Comparison of ENCODE assay signal across 8 mouse cellular contexts in genomic region chr5:76973488-76973887, GRCm38 (mm10). TPM values are rescaled to one million over a fixed set of nuclear protein-coding genes. Genes with fewer than 3 reads are reported as not detected.
DNase-seq lines count a peak whose midpoint lies in the region; ATAC-seq and TF ChIP-seq lines count a peak whose summit lies in the region.

No protein-coding gene starts in this region.

- H3K27ac ChIP-seq in kidney, postnatal 0 days: no peak overlapping the region
- no peak overlapping the region for H3K27ac ChIP-seq in embryonic facial prominence, embryonic 14.5 days (replicated peaks; ENCODE audit: low read depth, low read length)
- no peak overlapping the region for H3K27ac ChIP-seq in intestine, postnatal 0 days (ENCODE audit: low read depth, low read length)

- no peak for DNase-seq in kidney, postnatal 0 days (ENCODE audit: low spot score)
- DNase-seq in kidney, adult 11 months: no peak
- no peak for DNase-seq in embryonic facial prominence, embryonic 14.5 days (ENCODE audit: low spot score)
- DNase-seq in left cerebral cortex, adult 9 months (ENCODE audit: low spot score in 2 of 2): no peak
- no peak for DNase-seq in testis, postnatal 10 days (ENCODE audit: low spot score)
- no peak for DNase-seq in gastrocnemius, adult 18-20 months (ENCODE audit: low spot score)

- H3K9me3 ChIP-seq in kidney, postnatal 0 days (replicated peaks; ENCODE audit: low read length): no peaks in the 10 kb centered on the region
- no peaks in the 10 kb centered on the region for H3K9me3 ChIP-seq in embryonic facial prominence, embryonic 14.5 days (ENCODE audit: control insufficient read depth, low read length)
- no peaks in the 10 kb centered on the region for H3K9me3 ChIP-seq in intestine, postnatal 0 days (ENCODE audit: control insufficient read depth)

- H3K79me2 ChIP-seq in myocyte (ENCODE audit: control insufficient read depth, insufficient read depth): peaks cover 27% of the 10 kb centered on the region

- H3K36me3 ChIP-seq in kidney, postnatal 0 days (ENCODE audit: insufficient read depth, low read length): peaks cover 8% of the 10 kb centered on the region; the same call in 1 of the 2 replicates
- peaks cover 35% of the 10 kb centered on the region for H3K36me3 ChIP-seq in embryonic facial prominence, embryonic 14.5 days (ENCODE audit: control insufficient read depth, insufficient read depth, low read length)
- H3K36me3 ChIP-seq in intestine, postnatal 0 days (ENCODE audit: control insufficient read depth, insufficient read depth): peaks cover 13% of the 10 kb centered on the region
- H3K36me3 ChIP-seq in myocyte (ENCODE audit: control insufficient read depth, insufficient read depth): peaks cover 18% of the 10 kb centered on the region

- H3K4me2 ChIP-seq in kidney, postnatal 0 days (ENCODE audit: low read length): peak overlapping the region; percentile 88
- H3K4me2 ChIP-seq in embryonic facial prominence, embryonic 14.5 days (ENCODE audit: low read depth, low read length): peak overlapping the region; percentile 89
- H3K4me2 ChIP-seq in intestine, postnatal 0 days (replicated peaks; ENCODE audit: low read depth): peak overlapping the region; percentile 89
- H3K4me2 ChIP-seq in myocyte (ENCODE audit: low read depth): peak overlapping the region; percentile 85

- H3ac ChIP-seq in myocyte (ENCODE audit: control insufficient read depth, insufficient read length): no peak overlapping the region

- no peak for TF ChIP-seq CTCF in kidney, postnatal 0 days (IDR thresholded peaks at IDR 0.05; ENCODE audit: low read depth)
- TF ChIP-seq CTCF in intestine, postnatal 0 days (IDR thresholded peaks at IDR 0.05; ENCODE audit: low read depth): no peak

- no peaks in the 10 kb centered on the region for H3K27me3 ChIP-seq in kidney, postnatal 0 days (ENCODE audit: insufficient read depth, low read length)
- no peaks in the 10 kb centered on the region for H3K27me3 ChIP-seq in embryonic facial prominence, embryonic 14.5 days (replicated peaks; ENCODE audit: control insufficient read depth, insufficient read depth, low read length)
- H3K27me3 ChIP-seq in intestine, postnatal 0 days (replicated peaks; ENCODE audit: control insufficient read depth, insufficient read depth, low read length): no peaks in the 10 kb centered on the region
- no peaks in the 10 kb centered on the region for H3K27me3 ChIP-seq in myocyte (ENCODE audit: control insufficient read depth, insufficient read depth, insufficient read length)

- H3K4me3 ChIP-seq in kidney, postnatal 0 days (replicated peaks; ENCODE audit: low read depth, low read length): peak overlapping the region; percentile 87
- H3K4me3 ChIP-seq in embryonic facial prominence, embryonic 14.5 days (ENCODE audit: low read depth, low read length): peak overlapping the region; percentile 89
- H3K4me3 ChIP-seq in intestine, postnatal 0 days (ENCODE audit: low read depth, low read length): peak overlapping the region; percentile 94
- H3K4me3 ChIP-seq in myocyte: peak overlapping the region; percentile 99

- TF ChIP-seq POLR2A in myocyte (IDR thresholded peaks at IDR 0.05; ENCODE audit: insufficient read length, low read depth): no peak

- peak overlapping the region; percentile 86 for H3K9ac ChIP-seq in kidney, postnatal 0 days (ENCODE audit: low read depth, low read length)
- H3K9ac ChIP-seq in embryonic facial prominence, embryonic 14.5 days (ENCODE audit: low read depth, low read length): peak overlapping the region; percentile 91; the same call in 1 of the 2 replicates
- peak overlapping the region; percentile 79; the same call in 1 of the 2 replicates for H3K9ac ChIP-seq in intestine, postnatal 0 days (ENCODE audit: low read depth, low read length)

- H3K4me1 ChIP-seq in kidney, postnatal 0 days (replicated peaks; ENCODE audit: insufficient read depth, low read length): peaks cover 13% of the 10 kb centered on the region; the same call in 1 of the 2 replicates
- peaks cover 5% of the 10 kb centered on the region for H3K4me1 ChIP-seq in embryonic facial prominence, embryonic 14.5 days (ENCODE audit: control insufficient read depth, insufficient read depth, low read length)
- H3K4me1 ChIP-seq in intestine, postnatal 0 days (replicated peaks; ENCODE audit: control insufficient read depth, insufficient read depth, low read length): no peaks in the 10 kb centered on the region

- WGBS in kidney, postnatal 0 days: 65% methylated on average over 3 of the region's 3 CpGs
- WGBS in embryonic facial prominence, embryonic 14.5 days: 62% methylated on average over 3 of the region's 3 CpGs
- WGBS in intestine, postnatal 0 days: 50% methylated on average over 3 of the region's 3 CpGs

- no peak for ATAC-seq in kidney, postnatal 0 days (replicated peaks; ENCODE audit: low FRiP score, low read depth)
- no peak for ATAC-seq in embryonic facial prominence, embryonic 14.5 days (ENCODE audit: low read depth)
- no peak for ATAC-seq in intestine, postnatal 0 days

TF ChIP-seq in myocyte, 11 proteins besides CTCF, POLR2A, EP300 and RAD21:
- TF ChIP-seq TCF12 (IDR thresholded peaks at IDR 0.05; ENCODE audit: insufficient read depth, poor library complexity, severe bottlenecking) (no peak), POLR2AphosphoS2 (IDR thresholded peaks at IDR 0.05; ENCODE audit: insufficient read length, low read depth) (no peak), MYOG (IDR thresholded peaks at IDR 0.05; ENCODE audit: control insufficient read depth in 1 of 3, insufficient read depth in 1 of 3, insufficient read length in 2 of 3, low read depth in 2 of 3) (no peak), TCF3 (IDR thresholded peaks at IDR 0.05; ENCODE audit: insufficient read length, low read depth) (no peak), MYOD1 (IDR thresholded peaks at IDR 0.05; ENCODE audit: control insufficient read depth in 1 of 3, insufficient read length in 2 of 3, low read depth in 2 of 3) (no peak), CEBPB (IDR thresholded peaks at IDR 0.05; ENCODE audit: insufficient read depth, poor library complexity, severe bottlenecking) (no peak), REST (IDR thresholded peaks at IDR 0.05; ENCODE audit: insufficient read depth, insufficient read length) (no peak), MAX (IDR thresholded peaks at IDR 0.05; ENCODE audit: low read depth) (no peak), SRF (IDR thresholded peaks at IDR 0.05; ENCODE audit: control insufficient read depth, insufficient read length, low read depth) (no peak), E2F4 (IDR thresholded peaks at IDR 0.05; ENCODE audit: insufficient read depth) (no peak), USF1 (IDR thresholded peaks at IDR 0.05; ENCODE audit: low read depth) (no peak)

RNA-seq across cellular contexts. Expression of gene Srp72, which starts 1.0 kb away (rescaled TPM):
- polyA plus RNA-seq in kidney, postnatal 0 days (2015; fragmentation: Nextera tagmentation; extraction: Ambion mirVana): 70.0 and 79.5 TPM in 2 replicates
- 96.9 and 107 TPM in 2 replicates for polyA plus RNA-seq in embryonic facial prominence, embryonic 14.5 days (2014; fragmentation: Nextera tagmentation; extraction: Ambion mirVana)
- polyA plus RNA-seq in intestine, postnatal 0 days (2015; fragmentation: Nextera tagmentation; extraction: Ambion mirVana): 36.9 and 41.4 TPM in 2 replicates
- polyA plus RNA-seq in myocyte (2012; fragmentation: generic; extraction: Trizol): 54.2 TPM
- 10 to 100 TPM; 42.6 to 50.3 TPM for total RNA-seq in gastrocnemius, adult 18-20 months (2021)

RNA-seq across cellular contexts. Expression of gene Ppat, which starts 22.1 kb away (rescaled TPM):
- 35.9 and 37.6 TPM in 2 replicates for polyA plus RNA-seq in kidney, postnatal 0 days (2015; fragmentation: Nextera tagmentation; extraction: Ambion mirVana)
- polyA plus RNA-seq in embryonic facial prominence, embryonic 14.5 days (2014; fragmentation: Nextera tagmentation; extraction: Ambion mirVana): 23.1 and 26.5 TPM in 2 replicates
- polyA plus RNA-seq in intestine, postnatal 0 days (2015; fragmentation: Nextera tagmentation; extraction: Ambion mirVana): 6.5 and 7.3 TPM in 2 replicates
- 6.9 TPM for polyA plus RNA-seq in myocyte (2012; fragmentation: generic; extraction: Trizol)
- total RNA-seq in gastrocnemius, adult 18-20 months (2021): 10 to 100 TPM; 21.5 to 23.7 TPM

RNA-seq across cellular contexts. Expression of gene Paics, which starts 22.4 kb away (rescaled TPM):
- polyA plus RNA-seq in kidney, postnatal 0 days (2015; fragmentation: Nextera tagmentation; extraction: Ambion mirVana): 252 and 279 TPM in 2 replicates
- 228 and 252 TPM in 2 replicates for polyA plus RNA-seq in embryonic facial prominence, embryonic 14.5 days (2014; fragmentation: Nextera tagmentation; extraction: Ambion mirVana)
- 44.3 and 44.9 TPM in 2 replicates for polyA plus RNA-seq in intestine, postnatal 0 days (2015; fragmentation: Nextera tagmentation; extraction: Ambion mirVana)
- polyA plus RNA-seq in myocyte (2012; fragmentation: generic; extraction: Trizol): 69.9 TPM
- 100 to 1,000 TPM; 135 to 144 TPM for total RNA-seq in gastrocnemius, adult 18-20 months (2021)

RNA-seq across cellular contexts. Expression of gene Arl9, which starts 30.4 kb away (rescaled TPM):
- polyA plus RNA-seq in kidney, postnatal 0 days (2015; fragmentation: Nextera tagmentation; extraction: Ambion mirVana): not detected in 2 replicates
- polyA plus RNA-seq in embryonic facial prominence, embryonic 14.5 days (2014; fragmentation: Nextera tagmentation; extraction: Ambion mirVana): not detected in 2 replicates
- not detected in 2 replicates for polyA plus RNA-seq in intestine, postnatal 0 days (2015; fragmentation: Nextera tagmentation; extraction: Ambion mirVana)
- not detected for polyA plus RNA-seq in myocyte (2012; fragmentation: generic; extraction: Trizol)
- not detected for total RNA-seq in gastrocnemius, adult 18-20 months (2021)

RNA-seq across cellular contexts. Expression of gene Thegl, which starts 42.3 kb away (rescaled TPM):
- 0.11 and 0.14 TPM in 2 replicates for polyA plus RNA-seq in kidney, postnatal 0 days (2015; fragmentation: Nextera tagmentation; extraction: Ambion mirVana)
- polyA plus RNA-seq in embryonic facial prominence, embryonic 14.5 days (2014; fragmentation: Nextera tagmentation; extraction: Ambion mirVana): 0.12 and 0.43 TPM in 2 replicates
- polyA plus RNA-seq in intestine, postnatal 0 days (2015; fragmentation: Nextera tagmentation; extraction: Ambion mirVana): 5.7 and 6.3 TPM in 2 replicates
- polyA plus RNA-seq in myocyte (2012; fragmentation: generic; extraction: Trizol): not detected
- not detected for total RNA-seq in gastrocnemius, adult 18-20 months (2021)
